Mouse (Mus musculus) spleen, adult 2 months (tissue): ENCODE data around the gene Abhd5.

ENCODE experiments used
- CTCF ChIP-seq: fragments of 200-500 bp; IDR thresholded peaks from 2 replicates; pipeline ENCODE4 v1.5.1; 2011; ENCODE audit warnings: mild to moderate bottlenecking, inconsistent platforms; ENCODE audit not compliant: insufficient read depth, insufficient read length, insufficient replicate concordance; ENCODE audit errors: extremely low read depth
- POLR2A ChIP-seq: fragments of 200-500 bp; IDR thresholded peaks from 2 replicates; pipeline ENCODE4 v1.6.1; 2011; ENCODE audit warnings: low read depth, low read length, inconsistent platforms

- TF ChIP-seq CTCF (no peak), POLR2A (no peak)
Observed at GRCm38 (mm10) chr9:122315501-122315900, 35.9 kb upstream of the Abhd5 start.
